Mouse (Mus musculus) small intestine, adult 2 months (tissue): ENCODE measurements around the gene Lemd1. TPM values are rescaled to one million over a fixed set of nuclear protein-coding genes. Genes with fewer than 3 reads are reported as not detected.
A peak's percentile ranks its signal among the peaks of the same experiment; 100 is the strongest.

Source experiments
- H3K27ac ChIP-seq: fragments of 200-500 bp; 2 replicates; pipeline ENCODE4 v1.5.1; 2012; ENCODE audit warnings: low read depth, low read length, control low read depth, inconsistent platforms; ENCODE audit not compliant: insufficient read depth
- H3K27me3 ChIP-seq: fragments of 200-500 bp; 2 replicates; pipeline ENCODE4 v1.6.1; 2012; ENCODE audit warnings: mild to moderate bottlenecking, moderate library complexity, low read length, inconsistent platforms; ENCODE audit not compliant: control insufficient read depth, insufficient read depth
- H3K36me3 ChIP-seq: fragments of 200-500 bp; 2 replicates; pipeline ENCODE4 v1.6.1; 2012; ENCODE audit warnings: mild to moderate bottlenecking, low read length, control low read depth, inconsistent platforms; ENCODE audit not compliant: control insufficient read depth, insufficient read depth
- H3K4me1 ChIP-seq: fragments of 200-500 bp; 2 replicates; pipeline ENCODE4 v1.6.1; 2012; ENCODE audit warnings: low read length, inconsistent platforms, mixed read lengths; ENCODE audit not compliant: control insufficient read depth, insufficient read depth, insufficient read length
- H3K4me3 ChIP-seq: fragments of 200-500 bp; 2 replicates; pipeline ENCODE4 v1.5.1; 2012; ENCODE audit warnings: low read depth, mild to moderate bottlenecking, control low read depth, inconsistent platforms, low read length, moderate library complexity
- CTCF ChIP-seq: fragments of 200-500 bp; IDR thresholded peaks from 2 replicates; pipeline ENCODE4 v1.5.1; 2012; ENCODE audit warnings: low read depth, mild to moderate bottlenecking, control low read depth, inconsistent platforms, low read length, moderate library complexity, mixed read lengths; ENCODE audit not compliant: insufficient replicate concordance, insufficient read length; ENCODE audit errors: extremely low read depth
- POLR2A ChIP-seq: fragments of 200-500 bp; IDR thresholded peaks from 2 replicates; pipeline ENCODE4 v1.6.1; 2012; ENCODE audit warnings: low read depth, mild to moderate bottlenecking, control low read depth, inconsistent platforms, low read length, moderate library complexity
- WGBS: fragments of 180-500 bp; shearing (Covaris S2); methylation state at CpG from one replicate; pipeline ENCODE4 v1.1.7; 2018; 5-methylcytosine and 5-hydroxymethylcytosine counted together
- polyA plus RNA-seq: library from polyadenylated mRNA; depleted of rRNA; stranded (reverse); fragments of >200 nt; gene quantifications from 2 replicates; pipeline ENCODE4 v1.2.3, GENCODE M21; 2012

Gene Lemd1
- polyA plus RNA-seq, 1 experiment: 0.09 TPM

- no peak overlapping the region for H3K4me3 ChIP-seq
- no peaks in the 10 kb centered on the region for H3K36me3 ChIP-seq
- peaks cover 5% of the 10 kb centered on the region; the same call in 1 of the 2 replicates for H3K27me3 ChIP-seq
- peaks cover 3% of the 10 kb centered on the region; the same call in 1 of the 2 replicates for H3K4me1 ChIP-seq
- WGBS: 57% methylated on average over 3 of the region's 3 CpGs
- H3K27ac ChIP-seq: no peak overlapping the region
- TF ChIP-seq CTCF: peak; percentile 35; the same call in 1 of the 2 replicates
- TF ChIP-seq POLR2A: no peak
Measured at GRCm38 (mm10) chr1:132165859-132166258, 25.4 kb upstream of the Lemd1 start.

- Histone ChIP-seq H3K27ac (no peak overlapping the region), H3K4me3 (no peak overlapping the region), H3K4me1 (peaks cover 3% of the 10 kb centered on the region; the same call in 1 of the 2 replicates), H3K36me3 (no peaks in the 10 kb centered on the region), H3K27me3 (peaks cover 5% of the 10 kb centered on the region)
- WGBS: 9% methylated on average over 12 of the region's 12 CpGs
- no peak for TF ChIP-seq POLR2A
Measured at GRCm38 (mm10) chr1:132168115-132168767, 23.0 kb upstream of the Lemd1 start.

GRCm38 (mm10) chr1:132170698-132171097 lies 20.5 kb upstream of the Lemd1 start:
- Histone ChIP-seq H3K4me3 (no peak overlapping the region), H3K27ac (no peak overlapping the region), H3K27me3 (peaks cover 11% of the 10 kb centered on the region), H3K36me3 (no peaks in the 10 kb centered on the region), H3K4me1 (peaks cover 3% of the 10 kb centered on the region; the same call in 1 of the 2 replicates)
- no peak for TF ChIP-seq POLR2A
- TF ChIP-seq CTCF: no peak
- WGBS: 51% methylated on average over 6 of the region's 6 CpGs

GRCm38 (mm10) chr1:132171619-132172018 lies 19.6 kb upstream of the Lemd1 start:
- WGBS: 29% methylated on average over 2 of the region's 2 CpGs
- Histone ChIP-seq H3K27me3 (peaks cover 11% of the 10 kb centered on the region), H3K27ac (no peak overlapping the region), H3K4me3 (no peak overlapping the region), H3K4me1 (peaks cover 3% of the 10 kb centered on the region; the same call in 1 of the 2 replicates), H3K36me3 (no peaks in the 10 kb centered on the region)
- TF ChIP-seq CTCF (no peak), POLR2A (no peak)

- Histone ChIP-seq H3K4me1 (no peaks in the 10 kb centered on the region), H3K27ac (no peak overlapping the region), H3K4me3 (no peak overlapping the region), H3K36me3 (no peaks in the 10 kb centered on the region), H3K27me3 (peaks cover 30% of the 10 kb centered on the region)
- 77% methylated on average over 4 of the region's 4 CpGs for WGBS
- TF ChIP-seq CTCF: no peak
- TF ChIP-seq POLR2A: no peak
Measured at GRCm38 (mm10) chr1:132186303-132186702, 4.9 kb upstream of the Lemd1 start.

- no peak overlapping the region for H3K27ac ChIP-seq
- no peaks in the 10 kb centered on the region for H3K36me3 ChIP-seq
- no peaks in the 10 kb centered on the region for H3K4me1 ChIP-seq
- WGBS: 38% methylated on average over 9 of the region's 9 CpGs
- no peak overlapping the region for H3K4me3 ChIP-seq
- peaks cover 48% of the 10 kb centered on the region for H3K27me3 ChIP-seq
- TF ChIP-seq POLR2A (no peak), CTCF (no peak)
Measured at GRCm38 (mm10) chr1:132188442-132189066, 2.7 kb upstream of the Lemd1 start.

GRCm38 (mm10) chr1:132189231-132189630 lies 2.0 kb upstream of the Lemd1 start:
- H3K4me3 ChIP-seq: no peak overlapping the region
- 46% methylated on average over 4 of the region's 4 CpGs for WGBS
- H3K4me1 ChIP-seq: no peaks in the 10 kb centered on the region
- H3K27ac ChIP-seq: no peak overlapping the region
- no peaks in the 10 kb centered on the region for H3K36me3 ChIP-seq
- TF ChIP-seq POLR2A (no peak), CTCF (no peak)
- peaks cover 54% of the 10 kb centered on the region for H3K27me3 ChIP-seq
